Mouse (Mus musculus) ovary, postnatal 10 days (tissue): ENCODE data around the gene Cyp3a13.
"Not testable (repeated sequence)": the region's sequence is repeated elsewhere in the genome, so short reads cannot be mapped to it uniquely, and the experiment has no call there.

Source experiments
- DNase-seq: peaks from one replicate; pipeline ENCODE4 v3.0.0; 2022; ENCODE audit warnings: low spot score

Gene Cyp3a13

GRCm38 (mm10) chr5:137871644-137872380 lies 49.6 kb downstream of the Cyp3a13 start, which contains the start of gene Pilrb2:
Gene Pilrb2 (minus strand): TSS chr5:137871815.
- DNase-seq: not testable (repeated sequence)

GRCm38 (mm10) chr5:137868600-137868999 lies 52.8 kb downstream of the Cyp3a13 start:
- not testable (repeated sequence) for DNase-seq

- not testable (repeated sequence) for DNase-seq
Measured at GRCm38 (mm10) chr5:137864008-137864407, 57.4 kb downstream of the Cyp3a13 start.

GRCm38 (mm10) chr5:137857960-137858710 lies 63.3 kb downstream of the Cyp3a13 start, which contains the start of gene Pilrb1:
Gene Pilrb1 (minus strand): TSS chr5:137858106.
- DNase-seq: not testable (repeated sequence)

- DNase-seq: not testable (repeated sequence)
Measured at GRCm38 (mm10) chr5:137856870-137857269, 64.5 kb downstream of the Cyp3a13 start.

- not testable (repeated sequence) for DNase-seq
Measured at GRCm38 (mm10) chr5:137854907-137855306, 66.5 kb downstream of the Cyp3a13 start.

GRCm38 (mm10) chr5:137850313-137850712 lies 71.1 kb downstream of the Cyp3a13 start:
- not testable (repeated sequence) for DNase-seq
